Mouse (Mus musculus) MEL (cell line): Measurements from ENCODE around the gene Il4i1. TPM values are rescaled to one million over a fixed set of nuclear protein-coding genes. Genes with fewer than 3 reads are reported as not detected.

Experiments
- DNase-seq: peaks from one replicate; pipeline ENCODE4 v3.0.0; 2011; ENCODE audit warnings: low read depth, low spot score
- H3K27ac ChIP-seq: 2 replicates; pipeline ENCODE4 v1.5.1; 2012; ENCODE audit warnings: low read depth, mild to moderate bottlenecking, control low read depth, low read length, moderate library complexity; ENCODE audit not compliant: control insufficient read depth
- H3K27me3 ChIP-seq, 2 experiments: fragments of 150-350 bp in 1 of 2; sonication (generic) in 1 of 2; 2 replicates each; pipeline ENCODE4 v1.6.1; 2012; ENCODE audit warnings: low read length in 2 of 2, mild to moderate bottlenecking in 2 of 2, improper control_type of control experiment in 1 of 2, moderate library complexity in 1 of 2; ENCODE audit not compliant: insufficient read depth in 2 of 2, control insufficient read depth in 1 of 2
- H3K36me3 ChIP-seq, 2 experiments: 2 replicates each; pipeline ENCODE4 v1.6.1; 2012 to 2014; ENCODE audit warnings: low read length in 2 of 2, improper control_type of control experiment in 1 of 2, inconsistent platforms in 1 of 2, mild to moderate bottlenecking in 1 of 2; ENCODE audit not compliant: insufficient read depth in 2 of 2, control insufficient read depth in 1 of 2
- H3K4me1 ChIP-seq, 2 experiments: fragments of 150-350 bp in 1 of 2; sonication (generic) in 1 of 2; 2 replicates each; pipeline ENCODE4 v1.6.1; 2012; ENCODE audit warnings: low read length in 2 of 2, improper control_type of control experiment in 1 of 2, mild to moderate bottlenecking in 1 of 2; ENCODE audit not compliant: insufficient read depth in 2 of 2, control insufficient read depth in 1 of 2
- H3K4me3 ChIP-seq, 2 experiments: fragments of 150-350 bp in 1 of 2; sonication (generic) in 1 of 2; 2 replicates each; pipeline ENCODE4 v1.5.1; 2012; ENCODE audit warnings: low read depth in 2 of 2, low read length in 2 of 2, mild to moderate bottlenecking in 2 of 2, moderate library complexity in 2 of 2, control low read depth in 1 of 2, improper control_type of control experiment in 1 of 2; ENCODE audit not compliant: control insufficient read depth in 1 of 2, insufficient read depth in 1 of 2
- H3K79me2 ChIP-seq: 2 replicates; pipeline ENCODE4 v1.6.1; 2012; ENCODE audit warnings: mild to moderate bottlenecking, low read length, moderate library complexity; ENCODE audit not compliant: control insufficient read depth, poor library complexity, insufficient read depth
- H3K9ac ChIP-seq: 2 replicates; pipeline ENCODE4 v1.6.1; 2012; ENCODE audit warnings: low read depth, mild to moderate bottlenecking, control low read depth, low read length, moderate library complexity; ENCODE audit not compliant: control insufficient read depth, poor library complexity, severe bottlenecking
- H3K9me3 ChIP-seq: fragments of 150-350 bp; sonication (generic); replicated peaks from 2 replicates; pipeline ENCODE4 v1.6.1; 2012; ENCODE audit warnings: mild to moderate bottlenecking, low read length, improper control_type of control experiment, moderate library complexity; ENCODE audit not compliant: insufficient read depth
- CHD1 ChIP-seq: IDR thresholded peaks from 2 replicates; pipeline ENCODE4 v1.6.1; 2012; ENCODE audit warnings: low read depth, mild to moderate bottlenecking, inconsistent platforms, low read length, improper control_type of control experiment
- CHD2 ChIP-seq: IDR thresholded peaks from 2 replicates; pipeline ENCODE4 v1.6.1; 2011; ENCODE audit warnings: low read length, improper control_type of control experiment
- CTCF ChIP-seq, 3 experiments: IDR thresholded peaks in 2 of 3; conservative IDR thresholded peaks in 1 of 3; 2 replicates each; pipeline ENCODE4 v1.5.1; 2011 to 2012; ENCODE audit warnings: low read length in 3 of 3, low read depth in 2 of 3, mild to moderate bottlenecking in 2 of 3, improper control_type of control experiment in 1 of 3, inconsistent platforms in 1 of 3, mixed read lengths in 1 of 3, moderate library complexity in 1 of 3; ENCODE audit not compliant: control insufficient read depth in 1 of 3, insufficient read depth in 1 of 3, poor library complexity in 1 of 3, severe bottlenecking in 1 of 3
- ELF1 ChIP-seq: IDR thresholded peaks from 2 replicates; pipeline ENCODE4 v1.6.1; 2014; ENCODE audit warnings: low read depth, mild to moderate bottlenecking, inconsistent platforms, low read length, improper control_type of control experiment, moderate library complexity
- ETS1 ChIP-seq: IDR thresholded peaks from 2 replicates; pipeline ENCODE4 v1.6.1; 2012; ENCODE audit warnings: low read depth, mild to moderate bottlenecking, inconsistent platforms, low read length, improper control_type of control experiment, moderate library complexity
- GATA1 ChIP-seq: IDR thresholded peaks from 2 replicates; pipeline ENCODE4 v1.6.1; 2011; ENCODE audit warnings: low read depth, low read length, improper control_type of control experiment
- JUND ChIP-seq: IDR thresholded peaks from 2 replicates; pipeline ENCODE4 v1.6.1; 2011; ENCODE audit warnings: low read depth, mild to moderate bottlenecking, improper control_type of control experiment, low read length
- MAX ChIP-seq: IDR thresholded peaks from 2 replicates; pipeline ENCODE4 v1.6.1; 2011; ENCODE audit warnings: low read length, improper control_type of control experiment
- MXI1 ChIP-seq: IDR thresholded peaks from 2 replicates; pipeline ENCODE4 v1.6.1; 2011; ENCODE audit warnings: mild to moderate bottlenecking, low read depth, low read length, improper control_type of control experiment
- MYB ChIP-seq: IDR thresholded peaks from 2 replicates; pipeline ENCODE4 v1.6.1; 2011; ENCODE audit warnings: mild to moderate bottlenecking, low read depth, low read length, improper control_type of control experiment
- POLR2A ChIP-seq, 2 experiments: IDR thresholded peaks; 2 replicates each; pipeline ENCODE4 v1.6.1; 2011 to 2012; ENCODE audit warnings: low read length in 2 of 2, mild to moderate bottlenecking in 2 of 2, control low read depth in 1 of 2, improper control_type of control experiment in 1 of 2, low read depth in 1 of 2, moderate library complexity in 1 of 2; ENCODE audit not compliant: control insufficient read depth in 1 of 2, insufficient read depth in 1 of 2, poor library complexity in 1 of 2
- POLR2AphosphoS2 ChIP-seq: IDR thresholded peaks from 2 replicates; pipeline ENCODE4 v1.6.1; 2011; ENCODE audit warnings: low read length, improper control_type of control experiment
- POLR2AphosphoS5 ChIP-seq: IDR thresholded peaks from 2 replicates; pipeline ENCODE4 v1.6.1; 2012; ENCODE audit warnings: low read depth, borderline replicate concordance, mild to moderate bottlenecking, inconsistent platforms, low read length, moderate library complexity, mixed read lengths
- RAD21 ChIP-seq: IDR thresholded peaks from 2 replicates; pipeline ENCODE4 v1.6.1; 2011; ENCODE audit warnings: mild to moderate bottlenecking, low read depth, low read length, improper control_type of control experiment
- TBP ChIP-seq: IDR thresholded peaks from 2 replicates; pipeline ENCODE4 v1.8.0; 2011; ENCODE audit warnings: low read depth, low read length, improper control_type of control experiment
- TCF12 ChIP-seq: IDR thresholded peaks from 2 replicates; pipeline ENCODE4 v1.6.1; 2014; ENCODE audit warnings: low read depth, mild to moderate bottlenecking, inconsistent platforms, low read length, improper control_type of control experiment, moderate library complexity
- USF2 ChIP-seq, 2 experiments: IDR thresholded peaks; 2 replicates each; pipeline ENCODE4 v1.6.1; 2011 to 2012; ENCODE audit warnings: improper control_type of control experiment in 2 of 2, low read length in 2 of 2, borderline replicate concordance in 1 of 2, inconsistent platforms in 1 of 2, low read depth in 1 of 2, mild to moderate bottlenecking in 1 of 2; ENCODE audit not compliant: insufficient read depth in 1 of 2
- ZC3H11A ChIP-seq: IDR thresholded peaks from 2 replicates; pipeline ENCODE4 v1.6.1; 2012; ENCODE audit warnings: low read depth, mild to moderate bottlenecking, inconsistent platforms, low read length, improper control_type of control experiment
- ZNF384 ChIP-seq: IDR thresholded peaks from 2 replicates; pipeline ENCODE4 v1.6.1; 2012; ENCODE audit warnings: low read depth, mild to moderate bottlenecking, inconsistent platforms, low read length, improper control_type of control experiment
- polyA plus RNA-seq, 2 experiments: library from polyadenylated mRNA; stranded (reverse) in 1 of 2; unstranded in 1 of 2; fragments of >175 nt in 1 of 2; fragments of >200 nt in 1 of 2; gene quantifications; 2 replicates each; pipeline versions ENCODE4 v1.2.1 to v1.2.4; 2012; ENCODE audit warnings: low replicate concordance in 2 of 2, low read depth in 1 of 2; ENCODE audit not compliant: insufficient read length in 2 of 2, insufficient read depth in 1 of 2, missing spikeins in 1 of 2
- total RNA-seq: library from RNA; depleted of rRNA; stranded (reverse); fragments of 300-350 nt; gene quantifications from 2 replicates; pipeline ENCODE4 v1.2.3, GENCODE M21; 2012

The Il4i1 gene
- total and polyA plus RNA-seq, 3 experiments, result 0.54 to 0.73 TPM; not detected in 1

DNA sequence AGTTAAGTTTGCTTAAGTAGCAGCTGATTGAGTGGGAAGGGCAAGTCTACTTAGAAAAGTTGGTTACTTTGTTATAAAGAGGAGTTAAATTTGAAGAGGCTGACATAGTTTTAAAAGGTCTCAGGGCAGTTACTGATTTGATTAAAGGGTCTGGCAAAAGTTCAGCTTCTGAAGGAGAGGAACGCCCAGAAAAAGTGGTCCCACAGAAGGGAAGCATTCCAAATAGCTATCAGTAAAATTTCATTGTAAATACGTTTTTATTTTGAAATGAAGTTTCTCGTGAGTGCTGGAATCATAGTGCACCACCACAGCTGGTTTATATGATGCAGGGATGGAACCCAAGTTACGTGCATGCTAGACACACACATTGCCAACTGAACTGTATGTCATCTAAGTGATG lies 16.6 kb downstream of the Il4i1 start:
- TF ChIP-seq POLR2AphosphoS2 (peak; percentile 70), ETS1 (no peak), ELF1 (no peak), GATA1 (no peak), CTCF (IDR thresholded peaks at IDR 0.05 in 2 of 3, conservative IDR thresholded peaks at IDR 0.05 in 1 of 3; ENCODE audit: control insufficient read depth in 1 of 3, insufficient read depth in 1 of 3, low read depth in 2 of 3, low read length in 3 of 3, poor library complexity in 1 of 3, severe bottlenecking in 1 of 3) (no peak)

DNA sequence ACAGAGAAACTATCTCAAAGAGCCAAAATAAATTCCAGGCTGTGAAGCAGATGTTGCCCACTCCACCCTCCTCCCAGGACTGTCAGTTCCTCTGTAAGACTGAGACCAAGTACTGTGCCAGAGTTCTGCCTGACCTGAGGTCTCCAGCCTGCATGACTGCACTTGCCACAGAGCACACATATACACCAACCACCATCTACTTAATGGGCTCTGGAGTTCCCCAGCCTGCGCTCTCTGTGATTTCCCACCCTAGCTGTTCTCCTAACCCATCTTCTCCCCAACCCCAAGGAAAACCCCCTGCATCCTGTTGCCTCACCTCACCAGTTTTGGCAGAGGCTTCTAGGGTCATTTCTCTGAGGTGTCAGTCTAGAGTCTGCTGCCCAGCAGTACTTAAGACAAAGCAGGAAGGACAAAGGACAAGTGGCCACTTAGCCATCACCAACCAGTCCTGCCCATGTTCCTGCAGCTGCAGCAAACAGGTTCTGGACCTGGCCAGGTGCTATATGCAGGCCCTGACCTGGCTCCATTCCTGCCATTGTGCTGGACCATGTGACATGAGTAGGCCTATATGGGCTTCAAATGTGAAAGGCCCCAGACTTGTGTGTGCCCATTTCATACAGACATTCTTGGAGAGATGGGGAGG lies 19.3 kb downstream of the Il4i1 start:
- Histone ChIP-seq H3K36me3 (no peaks in the 10 kb centered on the region; a peak in 1 of 4 replicates), H3K27me3 (no peaks in the 10 kb centered on the region), H3K79me2 (peaks cover 2% of the 10 kb centered on the region; the same call in 1 of the 2 replicates), H3K4me3 (no peak overlapping the region), H3K4me1 (no peaks in the 10 kb centered on the region), H3K9ac (no peak overlapping the region), H3K9me3 (no peaks in the 10 kb centered on the region), H3K27ac (no peak overlapping the region)
- TF ChIP-seq ZNF384 (no peak), JUND (no peak), MYB (no peak), USF2 (IDR thresholded peaks at IDR 0.05; ENCODE audit: borderline replicate concordance in 1 of 2, insufficient read depth in 1 of 2, low read depth in 1 of 2, low read length in 2 of 2) (no peak), TCF12 (no peak), MAX (no peak)
- DNase-seq, result no peak

More for the DNA sequence above, 16.6 kb downstream of the Il4i1 start:
- no peaks in the 10 kb centered on the region for H3K27me3 ChIP-seq
- H3K36me3 ChIP-seq, result peaks cover 0 to 3% of the 10 kb centered on the region in 2 experiments; a peak in 1 of 4 replicates
- no peak overlapping the region for H3K4me3 ChIP-seq
- no peaks in the 10 kb centered on the region for H3K9me3 ChIP-seq
- peaks cover 25% of the 10 kb centered on the region for H3K79me2 ChIP-seq
- H3K4me1 ChIP-seq, result no peaks in the 10 kb centered on the region
- no peak for DNase-seq
- H3K9ac ChIP-seq, result no peak overlapping the region
- H3K27ac ChIP-seq, result no peak overlapping the region

- no peak for DNase-seq
- H3K4me1 ChIP-seq, result no peaks in the 10 kb centered on the region
- H3K27me3 ChIP-seq, result no peaks in the 10 kb centered on the region
- H3K9ac ChIP-seq, result no peak overlapping the region
- TF ChIP-seq POLR2AphosphoS5, result no peak
- no peak for TF ChIP-seq USF2 (IDR thresholded peaks at IDR 0.05; ENCODE audit: borderline replicate concordance in 1 of 2, insufficient read depth in 1 of 2, low read depth in 1 of 2, low read length in 2 of 2)
- TF ChIP-seq MXI1, result no peak
- TF ChIP-seq ZC3H11A, result no peak
- TF ChIP-seq TBP, result no peak
- no peak for TF ChIP-seq TCF12
- no peak for TF ChIP-seq RAD21
- no peak for TF ChIP-seq POLR2A (IDR thresholded peaks at IDR 0.05; ENCODE audit: control insufficient read depth in 1 of 2, insufficient read depth in 1 of 2, low read depth in 1 of 2, low read length in 2 of 2, poor library complexity in 1 of 2)
- no peak for TF ChIP-seq GATA1
- TF ChIP-seq MYB, result no peak
- TF ChIP-seq CHD1, result no peak
- TF ChIP-seq CHD2, result no peak
- TF ChIP-seq, all 39 proteins: peak for 0
- Histone ChIP-seq H3K27ac (no peak overlapping the region), H3K9me3 (no peaks in the 10 kb centered on the region), H3K79me2 (peaks cover 2% of the 10 kb centered on the region; the same call in 1 of the 2 replicates), H3K36me3 (no peaks in the 10 kb centered on the region; a peak in 1 of 4 replicates), H3K4me3 (no peak overlapping the region)
These were observed 19.8 kb downstream of the Il4i1 start for GRCm38 (mm10) chr7:44836016-44836404.
